Mouse (Mus musculus) CH12.LX (cell line): Measurements from ENCODE around the gene Dnase2a. TPM values are rescaled to one million over a fixed set of nuclear protein-coding genes. Genes with fewer than 3 reads are reported as not detected.

Experiments used
- DNase-seq: peaks from one replicate; pipeline ENCODE4 v3.0.0-alpha.2; 2013; ENCODE audit errors: extremely low read depth
- H3K27ac ChIP-seq: 2 replicates; pipeline ENCODE4 v1.5.1; 2012; ENCODE audit warnings: low read depth, mild to moderate bottlenecking, control low read depth, moderate library complexity; ENCODE audit not compliant: insufficient read depth
- H3K27me3 ChIP-seq: replicated peaks from 2 replicates; pipeline ENCODE3; 2012; ENCODE audit warnings: inconsistent platforms
- H3K36me3 ChIP-seq, 2 experiments: replicated peaks in 1 of 2; 2 replicates each; pipeline versions ENCODE3 to v1.6.1; 2012; ENCODE audit warnings: inconsistent platforms in 1 of 2, low read length in 1 of 2, mild to moderate bottlenecking in 1 of 2, mixed read lengths in 1 of 2, moderate library complexity in 1 of 2; ENCODE audit not compliant: control insufficient read depth in 1 of 2, insufficient read depth in 1 of 2
- H3K4me1 ChIP-seq, 2 experiments: 2 replicates each; pipeline ENCODE4 v1.6.1; 2012; ENCODE audit warnings: inconsistent platforms in 1 of 2, moderate library complexity in 1 of 2; ENCODE audit not compliant: insufficient read depth in 2 of 2, control insufficient read depth in 1 of 2
- H3K4me2 ChIP-seq: 2 replicates; pipeline ENCODE4 v1.6.1; 2012; ENCODE audit warnings: low read depth, mild to moderate bottlenecking, control low read depth; ENCODE audit not compliant: poor library complexity, insufficient read depth, severe bottlenecking
- H3K4me3 ChIP-seq, 3 experiments: fragments of 150-350 bp in 1 of 3; sonication (generic) in 1 of 3; replicated peaks in 1 of 3; 2 replicates each; pipeline versions ENCODE3 to v1.5.1; 2011 to 2012; ENCODE audit warnings: low read depth in 2 of 3, low read length in 2 of 3, mild to moderate bottlenecking in 2 of 3, moderate library complexity in 2 of 3, control low read depth in 1 of 3, improper control_type of control experiment in 1 of 3, inconsistent platforms in 1 of 3, mixed read lengths in 1 of 3; ENCODE audit not compliant: poor library complexity in 1 of 3
- H3K79me2 ChIP-seq: replicated peaks from 2 replicates; pipeline ENCODE4 v1.6.1; 2012; ENCODE audit warnings: mild to moderate bottlenecking, moderate library complexity; ENCODE audit not compliant: control insufficient read depth, poor library complexity, insufficient read depth, severe bottlenecking; ENCODE audit errors: extremely low read depth
- H3K9ac ChIP-seq: 2 replicates; pipeline ENCODE4 v1.6.1; 2012; ENCODE audit warnings: low read depth, mild to moderate bottlenecking, control low read depth, moderate library complexity; ENCODE audit not compliant: insufficient read depth
- H3K9me3 ChIP-seq: replicated peaks from 2 replicates; pipeline ENCODE3; 2012; ENCODE audit warnings: low read length, inconsistent platforms, mixed read lengths
- CHD1 ChIP-seq: IDR thresholded peaks from 2 replicates; pipeline ENCODE4 v1.6.1; 2012; ENCODE audit warnings: low read depth, low read length, improper control_type of control experiment, inconsistent platforms
- CHD2 ChIP-seq: IDR thresholded peaks from 2 replicates; pipeline ENCODE4 v1.6.1; 2011; ENCODE audit warnings: low read length, improper control_type of control experiment
- E2F4 ChIP-seq: IDR thresholded peaks from 2 replicates; pipeline ENCODE4 v1.6.1; 2011; ENCODE audit warnings: low read depth, low read length, improper control_type of control experiment; ENCODE audit not compliant: insufficient replicate concordance
- ELF1 ChIP-seq: IDR thresholded peaks from 2 replicates; pipeline ENCODE4 v1.6.1; 2014; ENCODE audit warnings: low read depth, mild to moderate bottlenecking, inconsistent platforms, low read length, improper control_type of control experiment
- EP300 ChIP-seq: IDR thresholded peaks from 2 replicates; pipeline ENCODE4 v1.6.1; 2011; ENCODE audit warnings: low read length, improper control_type of control experiment
- JUN ChIP-seq: IDR thresholded peaks from 2 replicates; pipeline ENCODE4 v1.6.1; 2011; ENCODE audit warnings: low read depth, mild to moderate bottlenecking, low read length, improper control_type of control experiment, moderate library complexity; ENCODE audit not compliant: insufficient read depth
- JUND ChIP-seq: conservative IDR thresholded peaks from 2 replicates; pipeline ENCODE4 v1.6.1; 2011; ENCODE audit warnings: low read depth, low read length, improper control_type of control experiment
- MAFK ChIP-seq: IDR thresholded peaks from 2 replicates; pipeline ENCODE4 v1.6.1; 2011; ENCODE audit warnings: low read length, improper control_type of control experiment; ENCODE audit not compliant: insufficient replicate concordance
- MAX ChIP-seq: IDR thresholded peaks from 2 replicates; pipeline ENCODE4 v1.6.1; 2011; ENCODE audit warnings: low read length, improper control_type of control experiment
- MAZ ChIP-seq: IDR thresholded peaks from 2 replicates; pipeline ENCODE4 v1.6.1; 2012; ENCODE audit warnings: low read depth, mild to moderate bottlenecking, inconsistent platforms, low read length, improper control_type of control experiment, moderate library complexity
- NRF1 ChIP-seq: IDR thresholded peaks from 2 replicates; pipeline ENCODE4 v1.6.1; 2014; ENCODE audit warnings: low read depth, mild to moderate bottlenecking, inconsistent platforms, low read length, improper control_type of control experiment, moderate library complexity
- PAX5 ChIP-seq: IDR thresholded peaks from 2 replicates; pipeline ENCODE4 v1.6.1; 2012; ENCODE audit warnings: low read length, inconsistent platforms, mixed read lengths
- POLR2A ChIP-seq: IDR thresholded peaks from 2 replicates; pipeline ENCODE4 v1.6.1; 2011; ENCODE audit warnings: low read depth, mild to moderate bottlenecking, improper control_type of control experiment, low read length
- POLR2AphosphoS2 ChIP-seq: IDR thresholded peaks from 2 replicates; pipeline ENCODE4 v1.6.1; 2011; ENCODE audit warnings: low read depth, low read length, improper control_type of control experiment
- RAD21 ChIP-seq: IDR thresholded peaks from 2 replicates; pipeline ENCODE4 v1.6.1; 2011; ENCODE audit warnings: low read depth, mild to moderate bottlenecking, low read length, improper control_type of control experiment, moderate library complexity
- SMC3 ChIP-seq: IDR thresholded peaks from 2 replicates; pipeline ENCODE4 v1.6.1; 2011; ENCODE audit warnings: low read depth, low read length, improper control_type of control experiment
- TBP ChIP-seq: conservative IDR thresholded peaks from 2 replicates; pipeline ENCODE4 v1.6.1; 2011; ENCODE audit warnings: low read depth, low read length, improper control_type of control experiment
- USF1 ChIP-seq: IDR thresholded peaks from 2 replicates; pipeline ENCODE4 v1.6.1; 2014; ENCODE audit warnings: low read depth, mild to moderate bottlenecking, inconsistent platforms, low read length, improper control_type of control experiment
- USF2 ChIP-seq: conservative IDR thresholded peaks from 2 replicates; pipeline ENCODE4 v1.6.1; 2011; ENCODE audit warnings: low read depth, low read length, improper control_type of control experiment
- ZKSCAN1 ChIP-seq: IDR thresholded peaks from 2 replicates; pipeline ENCODE4 v1.6.1; 2012; ENCODE audit warnings: low read depth, inconsistent platforms, low read length, improper control_type of control experiment, borderline replicate concordance
- ZMIZ1 ChIP-seq: IDR thresholded peaks from 2 replicates; pipeline ENCODE4 v1.6.1; 2012; ENCODE audit warnings: low read depth, mild to moderate bottlenecking, inconsistent platforms, low read length, improper control_type of control experiment
- dilution Hi-C: fragments of 300-500 bp; cut with MboI; formaldehyde crosslinking; loops from 2 replicates; pipeline ENCODE4 v1.14.3; 2020; ENCODE audit warnings: low sequenced_read_pairs; ENCODE audit not compliant: extremely low pct_unique_long_range_greater_than_20kb, extremely low pct_ligation_motif_present
- in situ Hi-C: fragments of 300-500 bp; cut with MboI; formaldehyde crosslinking; loops from 3 replicates; pipeline ENCODE4 v1.14.3; 2019; ENCODE audit warnings: low sequenced_read_pairs, low pct_ligation_motif_present, low pct_unique_long_range_greater_than_20kb, mixed read lengths
- polyA plus RNA-seq: library from polyadenylated mRNA; unstranded; fragments of >175 nt; gene quantifications from 2 replicates; pipeline ENCODE4 v1.2.1, GENCODE M21; 2012; ENCODE audit warnings: low read depth; ENCODE audit not compliant: insufficient read length
- total RNA-seq, 2 experiments: library from RNA; depleted of rRNA; stranded (reverse); fragments of 300-350 nt in 1 of 2; fragments of >200 nt in 1 of 2; gene quantifications; 2 replicates each; pipeline ENCODE4 v1.2.3; 2012 to 2014

Dnase2a gene
- total and polyA plus RNA-seq, 3 experiments: 12.8 to 25.4 (median 15.0) TPM

GRCm38 (mm10) chr8:84949753-84950152, 41.4 kb downstream of the Dnase2a start:
- H3K79me2 ChIP-seq: no peaks in the 10 kb centered on the region
- H3K4me2 ChIP-seq: no peak overlapping the region
- H3K9me3 ChIP-seq: peaks cover 2% of the 10 kb centered on the region
- peaks cover 6 to 7% of the 10 kb centered on the region in 2 experiments for H3K4me1 ChIP-seq
- dilution Hi-C loops: no loop called here
- no peak overlapping the region for H3K27ac ChIP-seq
- no peaks in the 10 kb centered on the region for H3K36me3 ChIP-seq
- H3K9ac ChIP-seq: no peak overlapping the region
- TF ChIP-seq EP300: no peak
- TF ChIP-seq USF2: no peak
- TF ChIP-seq CHD2: no peak
- TF ChIP-seq POLR2AphosphoS2: no peak
- TF ChIP-seq USF1: no peak
- no peak for TF ChIP-seq RAD21
- no peak for TF ChIP-seq CHD1
- no peak for TF ChIP-seq ZMIZ1
- no peak for TF ChIP-seq ELF1
- no peak for TF ChIP-seq NRF1
- no peak for TF ChIP-seq PAX5
- peaks cover 57% of the 10 kb centered on the region for H3K27me3 ChIP-seq
- no peak for DNase-seq
- H3K4me3 ChIP-seq: no peak overlapping the region
- in situ Hi-C loops: no loop called here

GRCm38 (mm10) chr8:84952612-84953255, 44.4 kb downstream of the Dnase2a start:
- Histone ChIP-seq H3K27ac (no peak overlapping the region), H3K4me2 (peak overlapping the region; percentile 67), H3K9me3 (no peaks in the 10 kb centered on the region), H3K9ac (no peak overlapping the region), H3K27me3 (peaks cover 36% of the 10 kb centered on the region), H3K4me1 (peaks cover 2 to 7% of the 10 kb centered on the region in 2 experiments; a peak in 3 of 4 replicates), H3K79me2 (no peaks in the 10 kb centered on the region), H3K4me3 (no peak overlapping the region), H3K36me3 (peaks cover 5 to 23% of the 10 kb centered on the region in 2 experiments)
- dilution Hi-C loops (no loop called here), in situ Hi-C loops (no loop called here)
- no peak for TF ChIP-seq CHD1
- TF ChIP-seq E2F4: no peak
- no peak for TF ChIP-seq POLR2AphosphoS2
- no peak for TF ChIP-seq POLR2A
- TF ChIP-seq MAX: no peak
- TF ChIP-seq SMC3: no peak
- no peak for TF ChIP-seq MAZ
- no peak for TF ChIP-seq JUND
- TF ChIP-seq USF1: no peak
- no peak for TF ChIP-seq TBP
- TF ChIP-seq ZKSCAN1: no peak
- no peak for TF ChIP-seq MAFK
- no peak for TF ChIP-seq USF2
- no peak for TF ChIP-seq JUN
- no peak for TF ChIP-seq EP300
- no peak for TF ChIP-seq ELF1
- TF ChIP-seq ZMIZ1: no peak
- DNase-seq: peak; percentile 26
